In genomic region chr1:165762914-165763634, GRCm38 (mm10) we compare ENCODE assay signal across 8 mouse cellular contexts. TPM values are rescaled to one million over a fixed set of nuclear protein-coding genes. Genes with fewer than 3 reads are reported as not detected.
DNase-seq lines count a peak whose midpoint lies in the region; ATAC-seq and TF ChIP-seq lines count a peak whose summit lies in the region.

No protein-coding gene starts in this region.

- WGBS in forebrain, embryonic 15.5 days = 25% methylated on average over 14 of the region's 14 CpGs
- WGBS in liver, embryonic 13.5 days (ENCODE audit: insufficient replicate concordance) = 12% methylated on average over 14 of the region's 14 CpGs

- H3K9me3 ChIP-seq in E14TG2a.4 (ENCODE audit: low read length) = peaks cover 13% of the 10 kb centered on the region
- no peaks in the 10 kb centered on the region for H3K9me3 ChIP-seq in forebrain, embryonic 15.5 days
- H3K9me3 ChIP-seq in liver, embryonic 13.5 days (replicated peaks) = no peaks in the 10 kb centered on the region

- H3K4me2 ChIP-seq in forebrain, embryonic 15.5 days (replicated peaks) = peak overlapping the region; percentile 96
- peak overlapping the region; percentile 89 for H3K4me2 ChIP-seq in liver, embryonic 13.5 days

- peak overlapping the region; percentile 74 for H3K4me3 ChIP-seq in gastrocnemius, adult 2 months
- H3K4me3 ChIP-seq in E14TG2a.4 (replicated peaks; ENCODE audit: low read length) = peak overlapping the region; percentile 90
- H3K4me3 ChIP-seq in forebrain, embryonic 15.5 days = peak overlapping the region; percentile 88
- H3K4me3 ChIP-seq in liver, embryonic 13.5 days (replicated peaks) = peak overlapping the region; percentile 94

- DNase-seq in gastrocnemius, adult 2 months = no peak
- DNase-seq in gastrocnemius, postnatal 10 days = no peak
- DNase-seq in liver, embryonic 13.5 days = no peak
- DNase-seq in testis, postnatal 10 days (ENCODE audit: low spot score) = peak; percentile 12
- DNase-seq in gastrocnemius, postnatal 4 days (ENCODE audit: low spot score in 2 of 2) = no peak
- DNase-seq in Muller cell, postnatal 12 days (ENCODE audit: inconsistent ontology term) = no peak

- peak; percentile 55 for ATAC-seq in forebrain, embryonic 15.5 days (replicated peaks)
- ATAC-seq in liver, embryonic 13.5 days (ENCODE audit: low read depth) = no peak

- no peaks in the 10 kb centered on the region for H3K36me3 ChIP-seq in E14TG2a.4 (ENCODE audit: insufficient read depth, low read length)
- H3K36me3 ChIP-seq in forebrain, embryonic 15.5 days = no peaks in the 10 kb centered on the region
- H3K36me3 ChIP-seq in liver, embryonic 13.5 days = peaks cover 15% of the 10 kb centered on the region

- peaks cover 43% of the 10 kb centered on the region for H3K27me3 ChIP-seq in E14TG2a.4 (ENCODE audit: insufficient read depth, low read length)
- H3K27me3 ChIP-seq in forebrain, embryonic 15.5 days = peaks cover 6% of the 10 kb centered on the region; the same call in 1 of the 2 replicates
- no peaks in the 10 kb centered on the region for H3K27me3 ChIP-seq in liver, embryonic 13.5 days

- no peak overlapping the region for H3K9ac ChIP-seq in forebrain, embryonic 15.5 days (replicated peaks)
- peak overlapping the region; percentile 61 for H3K9ac ChIP-seq in liver, embryonic 13.5 days

- intact Hi-C loops in gastrocnemius, adult 2 months (cut with DNase I) = no loop called here

- peak overlapping the region; percentile 99 for H3K27ac ChIP-seq in gastrocnemius, adult 2 months
- no peak overlapping the region for H3K27ac ChIP-seq in forebrain, embryonic 15.5 days (replicated peaks)
- H3K27ac ChIP-seq in liver, embryonic 13.5 days = peak overlapping the region; percentile 97

- no peak for TF ChIP-seq CTCF in gastrocnemius, adult 2 months (IDR thresholded peaks at IDR 0.05)
- no peak for TF ChIP-seq CTCF in E14TG2a.4 (conservative IDR thresholded peaks at IDR 0.05; ENCODE audit: low read length)

- peaks cover 30% of the 10 kb centered on the region for H3K4me1 ChIP-seq in E14TG2a.4 (replicated peaks; ENCODE audit: low read depth, low read length)
- peaks cover 9% of the 10 kb centered on the region for H3K4me1 ChIP-seq in forebrain, embryonic 15.5 days
- H3K4me1 ChIP-seq in liver, embryonic 13.5 days (replicated peaks) = peaks cover 51% of the 10 kb centered on the region

RNA-seq across cellular contexts. Expression of gene Creg1, which starts 0.5 kb away (rescaled TPM):
- total RNA-seq in gastrocnemius, adult 2 months (2021) = 10 to 100 TPM; 46.2 to 67.4 TPM
- total RNA-seq in gastrocnemius, postnatal 10 days (2021) = 10 to 100 TPM; 37.2 to 42.5 TPM
- 18.3 and 19.0 TPM in 2 replicates for polyA plus RNA-seq in forebrain, embryonic 15.5 days (2015; fragmentation: Nextera tagmentation; extraction: Ambion mirVana)
- 334 and 344 TPM in 2 replicates for polyA plus RNA-seq in liver, embryonic 13.5 days (2015; fragmentation: Nextera tagmentation; extraction: Ambion mirVana)
- 10 to 100 TPM; 27.5 to 28.3 TPM for total RNA-seq in gastrocnemius, postnatal 4 days (2021)

RNA-seq across cellular contexts. Expression of gene Cd247, which starts 25.4 kb away (rescaled TPM):
- under 1 TPM; 0.17 to 0.38 TPM for total RNA-seq in gastrocnemius, adult 2 months (2021)
- 1 to 10 TPM; 1.6 to 1.9 TPM for total RNA-seq in gastrocnemius, postnatal 10 days (2021)
- polyA plus RNA-seq in forebrain, embryonic 15.5 days (2015; fragmentation: Nextera tagmentation; extraction: Ambion mirVana) = 1.5 and 1.6 TPM in 2 replicates
- polyA plus RNA-seq in liver, embryonic 13.5 days (2015; fragmentation: Nextera tagmentation; extraction: Ambion mirVana) = 0.09 and 0.30 TPM in 2 replicates
- total RNA-seq in gastrocnemius, postnatal 4 days (2021) = 1 to 10 TPM in 1 of 2 experiments, under 1 TPM in 1; 0.70 to 1.1 TPM

RNA-seq across cellular contexts. Expression of gene Rcsd1, which starts 53.5 kb away (rescaled TPM):
- 10 to 100 TPM; 93.3 to 95.0 TPM for total RNA-seq in gastrocnemius, adult 2 months (2021)
- 100 to 1,000 TPM; 128 to 138 TPM for total RNA-seq in gastrocnemius, postnatal 10 days (2021)
- polyA plus RNA-seq in forebrain, embryonic 15.5 days (2015; fragmentation: Nextera tagmentation; extraction: Ambion mirVana) = 7.0 and 8.0 TPM in 2 replicates
- polyA plus RNA-seq in liver, embryonic 13.5 days (2015; fragmentation: Nextera tagmentation; extraction: Ambion mirVana) = 7.5 and 8.3 TPM in 2 replicates
- 100 to 1,000 TPM; 108 to 126 TPM for total RNA-seq in gastrocnemius, postnatal 4 days (2021)
